Mouse (Mus musculus): ENCODE data around the gene Fgf6.

DNA sequence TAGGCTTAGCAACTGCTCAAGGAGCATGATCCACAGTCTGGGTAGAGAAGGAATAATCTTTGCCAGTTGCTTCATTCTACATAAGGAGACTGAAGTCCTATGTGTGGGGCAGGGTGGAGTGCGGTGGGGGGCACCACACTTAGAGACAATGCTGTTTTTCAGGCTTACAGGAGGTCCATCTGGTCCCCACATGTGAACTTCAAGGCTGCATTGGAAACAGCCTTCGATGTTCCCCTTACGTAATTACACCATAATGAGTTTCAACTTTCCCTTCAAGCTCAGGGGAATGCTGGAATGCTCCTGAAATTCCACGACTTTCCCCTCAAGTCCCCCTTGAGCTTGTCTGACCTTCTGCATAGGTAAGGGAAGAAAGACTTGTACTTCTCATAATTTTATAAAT lies 35.5 kb downstream of the Fgf6 start:
- TF ChIP-seq POLR2A (IDR thresholded peaks at IDR 0.05; ENCODE audit: low read depth, low read length) (no peak), CTCF (conservative IDR thresholded peaks at IDR 0.05 in 1 of 2, IDR thresholded peaks at IDR 0.05 in 1 of 2; ENCODE audit: low read depth in 2 of 2, low read length in 2 of 2) (no peak), HCFC1 (IDR thresholded peaks at IDR 0.05; ENCODE audit: low read depth, low read length) (no peak), RAD21 (IDR thresholded peaks at IDR 0.05; ENCODE audit: low read depth, low read length) (no peak), E2F4 (IDR thresholded peaks at IDR 0.05; ENCODE audit: insufficient replicate concordance, low read depth, low read length) (no peak), TBP (conservative IDR thresholded peaks at IDR 0.05; ENCODE audit: low read depth, low read length) (no peak)

Data from CH12.LX (cell line).